Mouse (Mus musculus): ENCODE measurements around the gene Ltbp4.

The Ltbp4 gene

DNA sequence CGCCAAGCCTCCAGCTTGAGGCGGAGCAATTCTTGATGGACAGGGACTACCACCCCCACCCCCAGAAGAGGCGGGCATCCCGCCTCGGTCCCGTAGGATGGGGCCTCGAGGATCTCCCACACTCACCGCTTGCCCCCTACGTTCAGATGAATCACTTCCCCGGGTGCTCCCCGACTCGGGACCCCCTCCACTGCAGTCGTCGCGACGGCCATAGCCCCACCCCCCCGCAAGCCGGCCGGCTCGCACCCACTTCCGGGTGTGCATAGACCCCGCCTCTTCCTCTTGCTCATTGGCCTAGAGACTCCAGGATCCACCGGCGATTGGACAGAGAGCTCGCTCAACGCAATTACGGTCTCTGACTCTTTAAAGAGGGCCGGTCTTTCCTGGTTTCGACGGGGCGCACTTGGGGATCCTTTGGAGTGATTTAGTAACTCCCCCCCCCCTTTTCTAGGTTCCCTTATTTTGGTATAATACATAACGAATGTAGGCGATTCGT lies 18.3 kb upstream of the Ltbp4 start, which contains the start of gene Shkbp1:
Shkbp1 (minus strand) TSS at position 275 of the 496 bp plus-strand sequence.
- DNase-seq (ENCODE audit: low spot score in 2 of 2), result peak; percentile 82 to 86

DNA sequence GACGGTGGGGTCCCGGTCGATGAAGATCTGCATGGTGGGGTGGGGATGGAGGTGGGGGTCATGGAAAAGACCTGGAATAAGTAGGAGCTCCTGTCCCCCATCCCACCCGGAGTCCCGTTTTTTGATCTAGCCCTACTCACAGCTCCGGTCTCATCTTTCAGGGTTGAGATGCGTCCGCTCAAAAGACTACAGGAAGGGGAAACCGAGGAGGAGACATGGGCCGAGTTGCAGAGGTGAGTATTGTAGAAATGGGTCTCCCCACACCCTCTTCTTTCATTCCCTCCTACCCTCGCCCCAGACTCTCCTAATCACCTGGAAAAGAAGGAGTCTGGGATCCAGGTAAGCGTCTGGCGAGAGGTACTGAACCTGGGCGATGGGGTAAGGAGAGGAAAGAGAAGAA lies 17.8 kb upstream of the Ltbp4 start:
- DNase-seq (ENCODE audit: low spot score in 2 of 2), result no peak

DNA sequence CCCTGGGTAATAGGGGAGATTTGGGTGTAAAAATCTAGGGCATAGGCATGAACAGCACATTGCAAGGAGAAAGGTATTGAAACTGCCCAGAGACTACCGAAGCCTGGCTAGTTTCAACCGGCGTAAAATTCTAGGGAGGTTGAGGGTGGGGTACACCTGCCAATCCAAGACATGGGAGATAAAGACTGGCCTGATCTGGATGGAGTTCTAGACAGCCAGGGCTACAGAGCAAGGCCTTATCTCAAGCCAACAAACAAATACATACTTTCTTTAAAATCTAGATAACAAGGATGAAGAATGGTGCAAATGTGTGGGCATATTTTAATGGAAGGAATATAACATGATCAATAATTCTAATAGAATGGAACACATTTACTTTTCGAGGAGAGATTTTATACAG lies 17.3 kb upstream of the Ltbp4 start:
- DNase-seq (ENCODE audit: low spot score in 2 of 2), result no peak

DNA sequence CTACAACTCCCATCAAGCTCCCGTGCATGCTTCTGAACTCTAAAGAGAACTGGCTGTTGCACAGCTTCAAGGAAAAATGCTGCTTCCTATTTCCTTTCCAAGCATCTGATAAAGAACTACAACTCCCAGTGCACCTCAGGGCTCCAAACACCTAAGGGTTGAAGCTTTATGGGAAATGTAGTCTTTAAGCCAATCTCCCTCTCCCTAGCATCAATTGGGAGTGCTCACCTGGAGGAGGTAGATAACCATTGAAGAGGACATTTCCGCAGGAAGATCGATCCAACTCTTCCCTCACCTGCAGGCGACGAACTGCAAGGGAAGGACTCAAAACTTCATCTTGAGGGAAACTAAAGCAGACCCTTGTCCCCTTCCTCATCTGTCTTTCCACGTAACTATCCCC lies 16.7 kb upstream of the Ltbp4 start:
- no peak for DNase-seq (ENCODE audit: low spot score in 2 of 2)

DNA sequence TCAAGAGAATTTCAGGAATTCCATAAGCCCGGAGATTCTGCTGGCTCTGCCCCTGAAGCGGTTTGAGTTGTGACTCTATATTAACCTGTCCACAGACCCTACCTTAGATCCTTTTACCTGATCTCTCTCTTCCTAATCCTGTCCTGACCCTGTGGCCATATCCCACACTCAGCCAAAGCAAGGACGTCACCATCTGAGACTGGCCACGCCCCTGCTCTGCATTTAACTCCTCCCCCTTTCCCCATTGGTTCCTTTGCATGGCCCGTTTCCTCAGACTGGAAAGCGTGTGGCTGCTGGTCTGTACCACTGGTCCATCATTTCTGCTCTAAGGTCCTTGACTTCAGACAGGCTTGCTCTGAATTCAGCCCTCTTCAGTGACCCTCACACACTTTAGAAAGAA lies 8.0 kb upstream of the Ltbp4 start:
- DNase-seq (ENCODE audit: low spot score in 2 of 2), result no peak

DNA sequence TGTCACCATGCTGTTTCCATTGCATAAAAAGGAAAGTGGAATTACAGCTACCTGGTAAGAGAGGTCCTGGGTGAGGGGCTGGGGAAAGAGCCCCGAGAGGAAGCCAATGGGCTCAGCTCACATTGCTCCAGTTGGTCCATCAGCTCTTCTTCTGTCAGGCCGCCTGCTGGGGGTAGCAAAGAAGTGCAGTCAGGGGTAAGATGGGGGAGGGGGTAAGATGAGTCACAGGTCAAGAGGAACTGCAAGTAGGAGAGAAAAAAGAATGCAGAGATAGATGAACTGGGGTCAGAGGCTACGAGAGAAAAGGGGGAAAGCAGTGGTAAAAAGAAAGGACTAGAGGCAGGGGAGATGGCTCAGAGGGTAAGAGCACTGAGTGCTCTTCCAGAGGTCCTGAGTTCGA lies 5.1 kb upstream of the Ltbp4 start:
- peak in 1 of 2 experiments; percentile 45 for DNase-seq (ENCODE audit: low spot score in 2 of 2)

DNA sequence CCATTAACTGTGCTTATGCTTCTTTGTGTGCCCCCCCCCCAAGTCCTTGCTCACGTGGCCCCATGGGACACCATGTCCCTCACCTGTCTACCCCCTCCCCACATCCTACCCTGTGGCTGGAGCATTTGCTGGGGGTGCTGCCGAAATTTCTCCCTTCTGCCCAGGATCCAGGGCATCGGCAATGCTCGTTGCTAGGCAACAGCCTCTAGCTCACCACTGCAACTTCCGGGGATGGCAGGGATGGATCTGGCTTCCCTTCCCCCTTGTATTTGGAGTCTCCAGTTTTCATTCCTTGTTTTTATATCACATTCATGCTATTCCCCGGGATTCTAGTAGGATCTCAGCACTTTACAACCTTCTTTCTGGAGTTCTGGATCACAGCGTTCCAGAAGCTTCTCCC lies 2.0 kb upstream of the Ltbp4 start:
- no peak for DNase-seq (ENCODE audit: low spot score in 2 of 2)

DNA sequence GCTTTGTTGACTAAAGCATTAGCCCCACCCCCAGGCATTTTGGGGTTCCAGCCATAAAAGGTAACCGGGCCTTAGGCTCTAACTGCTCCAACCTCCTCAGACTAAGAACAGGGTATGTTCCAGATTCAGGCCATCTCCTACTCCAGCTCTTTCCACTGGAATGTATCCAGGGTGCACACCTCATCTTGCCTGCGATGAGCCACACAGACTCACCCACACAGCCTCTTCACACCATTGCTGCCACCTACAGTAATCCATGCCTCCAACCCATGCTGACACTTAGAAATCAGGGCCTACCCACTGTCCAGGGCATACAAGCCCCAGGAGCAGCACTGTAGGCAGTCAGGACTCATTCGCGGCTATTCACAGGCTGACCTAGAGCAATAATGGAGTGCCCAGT lies 1.6 kb upstream of the Ltbp4 start:
- DNase-seq (ENCODE audit: low spot score in 2 of 2), result no peak

DNA sequence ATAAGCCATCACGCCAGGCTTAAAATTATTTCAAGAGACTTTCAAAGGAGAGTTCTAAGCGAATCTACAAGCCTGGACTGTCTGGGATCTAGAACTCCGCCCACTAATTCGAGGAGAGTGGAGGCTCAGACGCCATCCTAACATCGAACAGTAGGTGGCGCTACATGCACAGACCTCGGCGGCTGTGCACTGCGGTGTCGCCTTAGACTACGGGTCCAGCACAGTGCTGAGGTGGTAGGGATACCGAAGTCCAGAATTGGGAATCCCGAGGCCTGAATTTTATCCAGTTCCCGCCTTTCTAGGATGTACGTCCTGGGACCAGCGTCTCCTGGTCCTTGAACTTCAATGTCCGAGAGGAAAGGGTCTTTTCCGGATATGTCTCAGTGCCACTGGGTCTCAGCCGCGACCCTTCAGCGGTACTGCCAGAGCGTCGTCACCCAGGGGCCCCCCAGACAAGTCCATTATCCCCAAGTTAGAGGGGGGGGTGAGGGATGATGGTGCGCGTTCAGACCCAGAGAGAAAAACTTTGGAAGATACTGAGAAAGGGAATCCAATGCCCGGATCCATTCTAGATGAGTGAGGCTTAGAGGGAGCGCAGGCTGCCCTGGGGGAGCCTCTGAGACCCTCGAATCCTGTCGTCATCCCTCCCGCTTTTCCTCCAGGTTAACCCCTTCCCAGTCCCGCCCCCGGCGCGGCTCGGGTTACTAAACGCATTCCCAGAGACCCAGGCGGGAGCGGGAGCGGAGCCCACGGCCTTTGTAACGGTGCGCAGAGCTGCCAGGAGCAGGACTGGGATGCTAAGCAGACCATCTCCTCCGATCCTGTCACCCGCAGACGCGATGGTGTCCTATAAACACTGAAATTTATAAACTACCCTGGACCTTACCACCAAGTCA lies 1.3 kb downstream of the Ltbp4 start:
- DNase-seq (ENCODE audit: low spot score in 2 of 2), result peak; percentile 78 to 84

DNA sequence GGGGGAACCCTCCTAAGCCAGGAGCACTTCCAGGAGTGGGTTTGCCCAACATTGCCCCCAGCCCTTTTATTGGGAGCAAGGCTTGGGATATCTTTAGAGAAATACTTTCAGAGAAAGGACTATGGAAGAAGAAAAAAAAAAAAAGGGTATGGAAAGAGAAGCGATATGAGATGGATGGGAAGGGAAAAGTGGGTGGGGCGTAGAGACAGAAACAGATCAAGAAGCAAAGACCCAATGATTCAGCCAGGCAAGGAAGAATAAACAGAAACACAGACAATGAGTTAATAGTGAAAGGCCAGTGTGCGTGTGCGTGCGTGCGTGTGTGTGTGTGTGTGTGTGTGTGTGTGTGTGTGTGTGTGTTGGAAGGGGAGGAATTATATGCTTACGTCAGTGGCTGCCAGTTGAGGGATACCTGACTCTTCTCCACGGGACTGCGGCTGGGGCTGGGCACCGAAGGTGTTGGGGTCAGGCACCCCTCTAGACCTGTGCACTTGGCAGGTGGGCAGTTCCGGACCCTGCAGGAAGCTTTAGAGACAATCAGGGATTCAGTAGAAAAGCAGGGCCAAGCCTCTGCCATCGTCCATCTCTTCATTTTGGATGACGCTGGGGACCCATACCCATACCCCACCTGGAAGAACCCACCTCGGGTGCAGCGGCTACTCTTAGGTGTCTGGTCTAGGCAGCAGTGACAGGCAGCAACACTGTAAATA lies 2.3 kb downstream of the Ltbp4 start:
- no peak for DNase-seq (ENCODE audit: low spot score in 2 of 2)

DNA sequence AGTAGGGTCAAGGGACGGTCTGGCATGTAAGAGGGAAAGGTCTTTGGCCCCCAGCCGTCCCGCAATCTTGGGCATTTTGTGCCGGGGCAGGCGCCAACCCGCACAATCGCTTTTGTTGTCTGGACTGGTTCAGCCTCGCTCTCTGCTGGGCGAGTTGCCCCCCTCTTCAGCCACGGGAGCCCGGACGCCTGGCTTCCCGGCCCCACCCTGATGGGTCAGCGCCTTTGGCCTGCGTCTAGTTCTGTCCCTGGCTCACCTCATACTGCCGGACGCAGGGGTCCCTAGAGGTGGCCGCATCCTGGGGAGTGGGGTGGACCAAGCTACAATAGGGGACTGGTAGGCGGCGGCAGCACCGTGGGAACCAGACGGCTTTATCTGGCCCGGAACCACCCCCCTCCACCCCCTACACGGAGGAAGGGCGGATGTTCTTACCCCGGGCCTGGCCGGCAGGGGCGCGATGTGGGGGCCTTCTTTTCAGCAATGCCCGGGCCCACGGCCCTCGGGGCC lies 3.0 kb downstream of the Ltbp4 start:
- no peak for DNase-seq (ENCODE audit: low spot score in 2 of 2)

DNA sequence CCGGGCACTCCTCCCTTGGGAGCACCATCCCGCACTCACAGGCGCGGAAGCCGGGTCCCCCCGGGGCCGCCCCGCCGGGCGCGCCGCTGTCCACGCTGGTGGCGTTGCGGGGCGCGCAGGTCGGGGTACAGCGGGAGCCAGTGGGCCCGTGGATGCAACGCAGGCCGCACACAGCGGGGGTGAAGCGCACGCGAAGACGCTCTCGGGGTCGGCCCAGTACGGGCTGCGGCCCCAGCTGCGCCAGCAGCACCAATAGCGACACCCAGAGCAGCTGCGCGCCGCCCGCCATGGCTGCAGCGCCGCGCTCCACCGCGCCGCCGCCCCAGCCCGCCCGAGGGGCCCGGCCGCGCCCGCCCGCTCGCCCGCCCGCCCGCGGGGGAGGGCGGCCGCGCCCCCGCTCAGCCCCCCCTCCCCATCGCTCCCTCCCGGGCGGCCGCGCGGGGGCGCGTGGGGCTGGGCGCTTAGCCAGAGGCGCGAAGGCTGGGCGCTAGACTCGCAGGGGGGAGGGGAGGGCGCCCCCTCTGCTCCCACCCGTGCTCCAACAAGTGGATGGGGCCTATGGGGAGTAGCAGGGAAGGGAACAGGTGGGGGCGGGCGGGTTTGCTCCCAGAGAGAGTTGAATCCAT lies 4.1 kb downstream of the Ltbp4 start:
- DNase-seq (ENCODE audit: low spot score in 2 of 2), result no peak

DNA sequence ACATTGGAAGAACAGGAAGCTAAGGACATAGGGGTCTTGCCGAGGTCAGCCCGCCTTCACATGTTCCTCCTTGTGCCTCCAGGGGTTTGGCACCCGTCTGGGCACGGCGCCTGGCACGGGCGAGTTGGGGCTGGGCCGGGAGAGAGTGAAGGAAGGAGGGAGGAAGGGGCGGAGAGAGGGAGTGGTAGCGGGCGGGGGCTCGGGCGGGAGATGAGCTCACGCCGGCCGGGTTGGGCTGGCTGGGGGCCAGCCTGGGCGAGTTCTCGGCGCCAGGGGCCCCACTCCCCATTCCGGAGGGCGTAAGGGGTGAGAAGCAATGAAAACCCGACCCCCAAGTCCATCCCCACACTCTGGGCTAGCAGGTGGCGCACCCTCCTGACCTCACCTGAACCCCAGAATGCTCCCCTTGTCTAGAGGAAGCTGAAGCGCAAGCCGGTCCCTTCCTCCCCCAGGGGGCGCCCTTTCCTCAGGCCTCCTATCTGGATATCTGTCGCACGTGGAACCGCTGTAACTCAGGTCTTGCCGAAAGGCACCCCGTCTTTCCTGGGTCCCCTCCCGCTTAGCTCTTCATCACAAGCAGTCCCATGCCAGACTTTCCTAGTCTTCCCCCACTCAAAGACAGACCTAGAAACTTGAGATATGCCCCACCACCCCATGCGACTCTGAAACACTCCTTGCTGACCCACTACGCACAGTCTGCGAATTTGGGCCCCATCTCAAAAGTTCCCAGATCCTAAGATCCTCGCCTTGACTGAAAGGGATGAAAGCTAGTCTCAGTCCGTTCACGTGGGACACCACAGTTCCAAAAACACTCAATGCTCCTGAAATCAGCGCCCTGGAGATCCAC lies 4.9 kb downstream of the Ltbp4 start:
- peak; percentile 73 to 88 for DNase-seq (ENCODE audit: low spot score in 2 of 2)

DNA sequence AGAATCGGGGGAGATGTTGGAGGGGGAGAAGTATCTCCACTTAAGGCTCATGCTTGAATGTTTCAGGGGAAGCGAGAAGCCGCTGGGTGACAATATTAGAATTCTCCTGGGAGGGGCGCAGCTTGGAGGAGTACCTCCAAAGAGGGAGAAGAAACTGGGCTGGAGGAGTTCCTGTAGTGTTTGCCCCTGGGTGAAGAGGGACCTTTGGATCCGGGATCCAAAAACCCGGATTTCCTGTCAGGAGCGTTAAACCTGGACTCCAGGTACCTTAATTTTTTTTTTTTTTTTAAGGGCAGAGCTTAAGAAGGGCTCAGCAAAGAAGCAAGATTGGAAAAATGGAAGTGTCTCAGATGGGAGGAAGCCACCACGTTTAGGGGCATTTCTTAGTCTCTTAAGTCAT lies 5.6 kb downstream of the Ltbp4 start:
- DNase-seq (ENCODE audit: low spot score in 2 of 2), result no peak

DNA sequence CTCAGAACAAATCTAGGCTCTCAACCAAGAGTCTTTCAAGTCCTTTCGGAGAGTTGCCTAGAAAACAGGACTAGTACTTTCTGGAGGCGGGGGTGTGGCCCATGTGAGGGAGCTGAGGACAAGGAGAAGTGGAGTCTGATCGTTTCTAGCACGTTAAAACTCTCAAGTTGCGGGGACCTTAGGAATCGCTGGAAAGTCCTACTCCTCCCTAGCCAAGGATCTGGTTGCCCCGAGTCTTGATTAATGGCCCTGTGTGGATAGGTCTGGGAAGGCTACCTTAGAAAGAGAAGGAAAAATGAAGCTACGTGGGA lies 6.0 kb downstream of the Ltbp4 start:
- no peak for DNase-seq (ENCODE audit: low spot score in 2 of 2)

DNA sequence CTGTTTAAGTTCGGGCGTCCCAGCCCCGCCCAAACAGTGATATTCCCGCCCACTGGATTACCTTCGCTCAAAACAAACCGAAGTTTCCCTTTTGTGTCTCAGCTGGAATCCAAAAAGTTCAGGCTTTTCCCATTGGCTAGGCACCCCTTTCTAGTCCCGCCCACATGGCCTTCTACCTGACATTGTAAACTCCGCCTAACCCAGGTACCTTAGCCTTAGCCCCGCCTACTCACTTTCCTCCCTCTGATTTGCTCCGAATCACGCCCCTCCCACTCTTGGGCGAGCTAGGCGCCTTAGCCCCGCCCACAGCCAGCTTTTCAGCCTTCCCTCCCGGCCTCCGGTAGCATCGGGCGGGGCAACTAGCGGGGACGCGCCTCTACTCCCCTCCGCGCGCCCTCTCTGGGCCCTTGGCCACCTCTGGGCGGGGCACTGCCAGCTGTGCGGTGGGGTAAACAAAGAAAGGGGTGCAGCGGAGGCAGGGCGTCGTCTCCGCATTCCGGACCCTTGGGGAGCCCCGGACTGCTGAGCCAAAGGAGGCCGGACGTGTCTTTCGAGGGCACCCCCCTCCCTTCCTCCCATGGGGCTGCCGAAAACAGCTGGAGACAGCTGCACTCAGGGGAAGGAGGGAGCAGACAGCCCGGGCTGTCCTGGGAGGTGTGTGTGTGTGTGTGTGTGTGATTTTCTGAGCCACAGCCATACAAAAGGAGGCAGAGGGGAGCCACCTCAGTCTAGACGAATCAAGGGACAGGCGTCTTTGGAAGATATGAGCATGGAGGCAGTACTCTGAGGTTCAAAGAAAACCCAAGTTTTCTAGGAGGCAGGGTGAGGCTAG lies 6.6 kb downstream of the Ltbp4 start:
- DNase-seq (ENCODE audit: low spot score in 2 of 2), result peak; percentile 75 to 86

DNA sequence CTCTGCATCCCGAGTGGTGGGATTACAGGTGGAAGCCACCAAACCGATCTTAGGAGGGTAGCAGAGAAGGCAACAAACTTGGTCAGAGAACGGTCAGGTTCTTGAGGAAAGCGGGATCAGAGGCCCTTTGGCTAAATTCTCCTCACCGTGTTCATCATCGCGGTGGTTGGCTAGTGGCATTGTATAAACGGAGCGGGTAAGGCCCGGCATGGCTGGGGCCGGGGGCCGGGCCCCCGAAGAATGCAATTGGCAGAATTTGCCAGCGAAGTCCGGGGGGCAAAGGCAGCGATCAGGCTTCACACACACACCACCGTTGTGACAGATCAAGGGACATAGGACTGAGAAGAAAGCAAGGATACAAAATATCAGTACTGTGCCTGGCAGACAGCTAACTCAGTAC lies 7.5 kb downstream of the Ltbp4 start:
- DNase-seq (ENCODE audit: low spot score in 2 of 2), result no peak

DNA sequence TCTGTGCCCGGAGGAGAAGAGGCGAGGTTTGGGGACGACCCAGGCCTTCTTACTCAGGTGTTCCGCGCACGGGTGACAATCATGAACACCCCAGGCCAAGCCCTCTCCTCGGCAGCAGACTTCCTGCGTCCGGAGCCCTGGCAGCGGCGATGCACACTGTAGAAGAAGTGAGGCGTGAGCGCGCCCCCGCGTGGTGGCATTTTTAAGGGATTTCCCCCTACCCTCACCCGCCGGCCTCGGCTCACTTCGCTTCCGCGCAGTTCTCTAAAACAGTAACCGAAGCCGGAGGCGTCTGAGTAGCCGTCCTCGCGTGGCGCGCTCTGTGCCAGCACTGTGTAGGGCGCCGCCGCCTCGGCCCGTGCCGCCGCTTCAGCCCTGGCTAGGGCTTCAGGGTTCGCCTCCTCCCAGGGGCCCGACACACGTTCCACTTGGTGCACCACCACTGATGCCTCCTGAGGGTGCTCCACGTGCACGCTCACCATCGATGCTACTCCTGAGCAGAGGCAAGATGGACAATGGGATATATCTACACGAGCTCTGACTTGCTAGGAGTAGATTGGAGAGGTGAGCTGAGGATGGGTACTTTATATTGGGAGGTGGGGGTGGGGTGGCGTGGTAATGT lies 8.1 kb downstream of the Ltbp4 start:
- peak; percentile 82 to 91 for DNase-seq (ENCODE audit: low spot score in 2 of 2)

DNA sequence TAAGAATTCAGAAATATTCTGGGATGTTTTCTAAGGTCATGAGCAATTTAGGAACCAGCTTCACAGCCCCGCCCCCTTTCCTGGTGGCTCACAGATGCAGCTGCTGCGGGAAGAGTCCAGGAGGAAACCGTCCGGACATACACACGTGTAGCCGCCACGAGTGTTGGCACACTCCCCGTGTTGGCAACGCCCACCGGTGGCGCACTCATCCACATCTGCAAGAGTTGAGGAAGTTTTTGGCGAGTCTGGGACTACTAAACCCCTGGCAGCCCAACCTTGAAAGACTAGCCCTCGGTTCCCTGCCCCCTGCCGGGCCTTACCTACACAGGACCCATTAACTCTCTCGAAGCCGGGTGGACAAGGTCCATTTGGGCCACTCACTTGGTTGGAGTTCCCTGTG lies 8.8 kb downstream of the Ltbp4 start:
- DNase-seq (ENCODE audit: low spot score in 2 of 2), result no peak

DNA sequence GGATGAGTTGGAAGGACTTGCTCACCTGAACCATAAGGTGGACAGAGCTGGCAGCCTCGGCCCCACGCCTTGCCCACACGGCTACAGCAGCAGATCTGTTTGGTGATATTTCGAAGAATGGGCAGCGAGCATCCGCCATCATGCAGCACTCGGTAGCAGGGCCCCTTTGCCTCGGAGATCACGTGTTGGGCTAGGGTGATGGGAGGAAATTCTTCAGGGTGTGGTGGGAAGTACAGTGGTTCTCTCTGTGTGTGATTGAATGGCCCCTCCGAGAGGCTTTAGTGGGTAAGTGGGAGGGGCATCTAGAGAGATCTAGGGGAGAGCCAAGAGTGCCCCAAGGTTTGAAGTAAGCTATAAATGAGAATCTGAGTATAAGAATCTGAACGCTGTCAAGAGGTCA lies 9.3 kb downstream of the Ltbp4 start:
- DNase-seq (ENCODE audit: low spot score in 2 of 2), result no peak

Data from natural killer cell, adult 2 months (primary cell).